Mouse (Mus musculus): ENCODE measurements at regions not wholly inside any gene's neighbourhood (a gene's known extent, or its start where the extent isn't known, plus 50 kb on each side); places are given as distances from the start of the nearest gene placed in this dataset.

- H3K36me3 ChIP-seq: no peaks in the 10 kb centered on the region
- H3K9me3 ChIP-seq: no peaks in the 10 kb centered on the region
- H3K9ac ChIP-seq: no peak overlapping the region
- H3K4me3 ChIP-seq: no peak overlapping the region
- H3K4me1 ChIP-seq (replicated peaks): peaks cover 26% of the 10 kb centered on the region
- no peak overlapping the region for H3K4me2 ChIP-seq
- no peak for ATAC-seq (ENCODE audit: low FRiP score, low read depth)
- H3K27ac ChIP-seq (replicated peaks): no peak overlapping the region
- whole genome bisulfite sequencing: 61% methylated on average over 4 of the region's 4 CpGs
- no peaks in the 10 kb centered on the region for H3K27me3 ChIP-seq
These were observed 581.0 kb downstream of the Tmem182 start for GRCm38 (mm10) chr1:41386435-41386834.

DNA sequence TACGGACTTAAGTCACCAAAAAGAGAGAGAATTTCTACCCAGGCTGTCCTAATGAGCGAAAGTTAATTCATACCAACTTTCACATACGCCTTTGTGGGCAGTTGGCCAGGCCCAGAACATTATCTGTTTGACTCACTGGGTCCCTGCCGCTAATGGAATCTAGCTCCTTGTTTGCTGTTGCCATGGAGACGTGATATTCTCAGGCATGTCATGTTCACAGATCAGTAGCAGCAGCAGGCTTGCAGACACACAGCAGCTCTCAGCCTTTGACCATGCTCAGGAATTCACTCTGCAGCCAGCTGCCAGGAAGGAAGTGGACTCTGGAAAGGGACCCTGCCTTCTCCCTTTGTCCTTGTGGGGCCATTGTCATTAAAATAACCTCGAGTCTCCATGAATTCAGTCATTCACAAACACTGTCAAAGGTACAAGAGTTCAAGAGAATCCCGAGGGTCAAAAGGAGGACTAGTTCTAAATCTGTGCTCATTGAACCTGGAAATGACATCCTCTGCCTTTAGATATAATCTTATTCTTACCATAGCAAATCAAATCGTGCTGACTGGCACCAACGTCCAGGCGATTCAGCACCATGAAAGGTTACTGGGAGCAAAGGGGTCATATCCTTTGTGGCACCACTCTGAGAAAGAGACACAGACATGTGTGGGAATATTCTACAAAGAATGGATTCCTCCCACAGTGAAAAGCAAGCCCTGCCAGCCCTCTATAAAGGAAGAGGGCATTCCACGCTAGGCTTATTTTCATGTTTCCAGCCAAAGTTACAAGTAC is 584.9 kb downstream of the Tmem182 start:
- H3K36me3 ChIP-seq: no peaks in the 10 kb centered on the region
- no peaks in the 10 kb centered on the region for H3K9me3 ChIP-seq
- peak; percentile 95 for ATAC-seq (ENCODE audit: low FRiP score, low read depth)
- H3K4me1 ChIP-seq (replicated peaks): peaks cover 24% of the 10 kb centered on the region
- H3K27me3 ChIP-seq: no peaks in the 10 kb centered on the region
- H3K9ac ChIP-seq: no peak overlapping the region
- H3K27ac ChIP-seq (replicated peaks): peak overlapping the region; percentile 63
- H3K4me2 ChIP-seq: peak overlapping the region; percentile 37
- H3K4me3 ChIP-seq: no peak overlapping the region
- WGBS: 5% methylated on average over 11 of the region's 11 CpGs

GRCm38 (mm10) chr1:41391071-41391470 is 585.7 kb downstream of the Tmem182 start:
- ATAC-seq (ENCODE audit: low FRiP score, low read depth): no peak
- Histone ChIP-seq H3K27ac (replicated peaks) (peak overlapping the region; percentile 63), H3K9me3 (no peaks in the 10 kb centered on the region), H3K4me1 (replicated peaks) (peaks cover 24% of the 10 kb centered on the region), H3K4me2 (no peak overlapping the region), H3K36me3 (no peaks in the 10 kb centered on the region), H3K9ac (no peak overlapping the region), H3K4me3 (no peak overlapping the region), H3K27me3 (no peaks in the 10 kb centered on the region)
- WGBS: 24% methylated on average over 7 of the region's 7 CpGs

DNA sequence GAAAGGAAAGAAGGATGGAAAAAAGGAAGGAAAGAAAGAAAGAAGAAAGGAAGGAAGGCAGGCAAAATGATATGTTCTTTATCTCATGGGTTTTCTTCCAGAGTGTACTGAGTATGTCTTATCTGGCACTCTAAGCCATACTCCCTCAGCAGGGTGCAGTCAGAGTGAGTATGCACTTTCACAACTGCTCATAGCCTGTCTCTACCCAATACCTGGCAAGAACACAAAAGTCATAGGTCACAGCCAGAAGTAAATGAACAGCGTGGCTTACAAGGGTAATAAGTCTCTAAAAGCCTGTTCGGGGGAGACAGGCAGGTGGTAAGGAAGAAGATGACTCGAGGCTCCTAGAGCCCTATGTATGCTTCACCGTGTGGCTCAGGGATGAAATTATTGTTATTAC is 587.9 kb downstream of the Tmem182 start:
- H3K4me2 ChIP-seq: no peak overlapping the region
- H3K9me3 ChIP-seq: no peaks in the 10 kb centered on the region
- H3K36me3 ChIP-seq: no peaks in the 10 kb centered on the region
- H3K27ac ChIP-seq (replicated peaks): no peak overlapping the region
- H3K4me1 ChIP-seq (replicated peaks): peaks cover 24% of the 10 kb centered on the region
- ATAC-seq (ENCODE audit: low FRiP score, low read depth): no peak
- no peak overlapping the region for H3K4me3 ChIP-seq
- H3K9ac ChIP-seq: no peak overlapping the region
- H3K27me3 ChIP-seq: no peaks in the 10 kb centered on the region
- 57% methylated on average over 4 of the region's 4 CpGs for WGBS

DNA sequence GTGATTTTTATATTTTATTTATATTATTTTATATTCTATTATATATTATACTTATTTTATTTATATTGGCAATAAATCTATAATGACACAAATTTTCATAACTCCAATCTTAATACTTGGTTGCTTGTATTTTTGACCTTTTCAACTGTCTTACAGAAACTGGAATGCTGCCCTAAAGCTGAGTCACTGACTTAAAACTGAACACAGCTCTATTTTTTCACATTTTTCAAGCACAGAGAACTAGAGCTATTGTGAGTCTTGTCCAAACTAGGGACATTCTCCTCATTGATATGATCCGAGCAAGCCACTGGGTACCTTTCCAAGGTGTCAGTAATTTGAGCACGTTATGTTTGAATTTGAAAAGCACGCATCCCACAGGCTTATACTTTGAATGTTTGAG is 589.7 kb downstream of the Tmem182 start:
- Histone ChIP-seq H3K4me1 (replicated peaks) (peaks cover 12% of the 10 kb centered on the region), H3K9me3 (no peaks in the 10 kb centered on the region), H3K4me2 (no peak overlapping the region), H3K4me3 (no peak overlapping the region), H3K27ac (replicated peaks) (no peak overlapping the region), H3K36me3 (no peaks in the 10 kb centered on the region), H3K27me3 (no peaks in the 10 kb centered on the region), H3K9ac (no peak overlapping the region)
- no peak for ATAC-seq (ENCODE audit: low FRiP score, low read depth)
- WGBS: 81% methylated on average over 3 of the region's 3 CpGs

- 86% methylated on average over 5 of the region's 5 CpGs for WGBS
- H3K4me1 ChIP-seq (replicated peaks): no peaks in the 10 kb centered on the region
- H3K4me3 ChIP-seq: no peak overlapping the region
- no peaks in the 10 kb centered on the region for H3K36me3 ChIP-seq
- no peak overlapping the region for H3K9ac ChIP-seq
- no peak overlapping the region for H3K4me2 ChIP-seq
- no peaks in the 10 kb centered on the region for H3K9me3 ChIP-seq
- no peak for ATAC-seq (ENCODE audit: low FRiP score, low read depth)
- no peak overlapping the region for H3K27ac ChIP-seq (replicated peaks)
- H3K27me3 ChIP-seq: no peaks in the 10 kb centered on the region
These were observed 605.1 kb downstream of the Tmem182 start for GRCm38 (mm10) chr1:41410533-41410932.

DNA sequence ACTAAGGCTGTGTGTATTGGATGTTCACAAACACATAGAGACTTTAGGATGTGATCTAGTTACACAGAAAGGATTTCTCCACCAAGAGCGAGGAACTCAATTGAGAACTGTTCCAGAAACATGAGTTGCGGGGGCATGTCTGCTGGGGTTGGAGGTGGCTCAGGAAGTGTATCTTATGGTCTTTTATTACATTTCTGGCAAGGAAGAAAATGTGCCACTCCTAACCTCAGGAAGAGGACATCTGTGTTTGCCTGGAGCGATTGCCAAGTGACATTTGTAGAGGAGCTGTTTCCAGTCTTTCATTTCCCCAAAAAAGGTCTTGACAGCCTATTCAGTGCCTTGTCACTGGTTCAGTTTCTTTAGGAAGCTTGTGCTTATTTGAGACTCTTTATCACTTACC is 606.2 kb downstream of the Tmem182 start:
- WGBS: 89% methylated on average over 3 of the region's 3 CpGs
- Histone ChIP-seq H3K9me3 (no peaks in the 10 kb centered on the region), H3K4me3 (no peak overlapping the region), H3K4me1 (replicated peaks) (no peaks in the 10 kb centered on the region), H3K27me3 (no peaks in the 10 kb centered on the region), H3K9ac (no peak overlapping the region), H3K27ac (replicated peaks) (no peak overlapping the region), H3K4me2 (no peak overlapping the region), H3K36me3 (no peaks in the 10 kb centered on the region)
- ATAC-seq (ENCODE audit: low FRiP score, low read depth): no peak

DNA sequence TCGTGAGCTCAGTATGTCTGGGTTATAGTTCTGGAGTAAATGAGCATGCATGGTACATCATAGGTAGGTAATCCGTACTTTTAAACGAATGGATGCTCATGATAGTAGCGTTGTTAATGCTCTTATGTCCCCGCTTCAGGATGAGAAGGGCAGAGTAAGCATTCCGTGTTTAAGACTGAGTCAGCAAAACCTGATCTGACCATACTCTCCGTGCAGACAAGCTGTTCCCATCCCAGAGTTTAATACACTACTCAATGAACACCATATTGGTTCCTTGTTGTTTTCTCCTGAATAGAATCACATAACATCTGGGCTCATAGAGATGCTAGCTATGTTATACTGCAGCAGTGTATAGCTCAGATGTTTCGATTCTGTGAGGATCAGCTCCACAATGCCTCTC is 606.7 kb downstream of the Tmem182 start:
- Histone ChIP-seq H3K9me3 (no peaks in the 10 kb centered on the region), H3K9ac (no peak overlapping the region), H3K27ac (replicated peaks) (no peak overlapping the region), H3K4me3 (no peak overlapping the region), H3K36me3 (no peaks in the 10 kb centered on the region), H3K4me1 (replicated peaks) (no peaks in the 10 kb centered on the region), H3K27me3 (no peaks in the 10 kb centered on the region), H3K4me2 (no peak overlapping the region)
- 90% methylated on average over 8 of the region's 8 CpGs for WGBS
- ATAC-seq (ENCODE audit: low FRiP score, low read depth): no peak

DNA sequence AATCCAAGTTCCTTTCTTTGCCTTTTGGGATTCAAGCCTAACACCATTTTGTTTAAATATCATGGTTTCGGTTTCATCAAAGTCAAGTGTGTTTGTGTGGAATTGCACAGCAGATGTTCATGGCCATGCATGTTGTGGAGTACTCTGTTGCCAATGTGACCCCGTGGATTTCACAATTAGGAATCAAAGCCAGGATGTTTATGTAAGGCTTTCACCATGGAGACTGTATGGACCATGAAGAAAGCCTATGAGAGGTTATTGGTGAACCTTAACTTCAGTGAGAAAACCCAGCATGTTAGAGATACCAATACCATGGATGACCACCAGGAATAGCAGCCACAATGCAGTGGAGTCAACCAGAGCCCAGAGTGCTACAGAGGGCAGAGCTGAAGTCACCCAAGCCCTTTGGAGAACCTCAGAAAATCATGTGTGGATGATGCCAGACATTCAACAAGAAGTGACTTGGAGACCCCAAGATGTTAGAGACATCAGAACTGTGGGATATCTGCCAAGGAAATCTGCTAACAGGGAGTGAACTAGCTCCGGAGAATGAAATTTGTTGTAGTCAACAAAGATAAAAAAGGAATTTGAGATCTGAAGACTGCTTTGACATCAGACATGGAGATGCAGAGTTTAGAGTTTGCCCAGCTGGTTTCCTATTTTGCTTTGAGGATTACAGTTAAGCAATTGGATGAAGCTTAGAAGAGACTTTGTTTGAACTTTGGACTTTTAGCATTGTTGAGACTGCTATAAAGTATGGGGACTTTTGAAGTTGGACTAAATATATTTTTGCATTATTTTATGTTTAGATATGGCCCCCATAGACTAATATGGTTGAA is 615.3 kb downstream of the Tmem182 start:
- Histone ChIP-seq H3K36me3 (no peaks in the 10 kb centered on the region), H3K27me3 (no peaks in the 10 kb centered on the region), H3K4me3 (no peak overlapping the region), H3K27ac (replicated peaks) (no peak overlapping the region), H3K4me2 (no peak overlapping the region), H3K9me3 (no peaks in the 10 kb centered on the region), H3K4me1 (replicated peaks) (no peaks in the 10 kb centered on the region), H3K9ac (no peak overlapping the region)
- WGBS: 90% methylated on average over 3 of the region's 3 CpGs
- ATAC-seq (ENCODE audit: low FRiP score, low read depth): no peak

DNA sequence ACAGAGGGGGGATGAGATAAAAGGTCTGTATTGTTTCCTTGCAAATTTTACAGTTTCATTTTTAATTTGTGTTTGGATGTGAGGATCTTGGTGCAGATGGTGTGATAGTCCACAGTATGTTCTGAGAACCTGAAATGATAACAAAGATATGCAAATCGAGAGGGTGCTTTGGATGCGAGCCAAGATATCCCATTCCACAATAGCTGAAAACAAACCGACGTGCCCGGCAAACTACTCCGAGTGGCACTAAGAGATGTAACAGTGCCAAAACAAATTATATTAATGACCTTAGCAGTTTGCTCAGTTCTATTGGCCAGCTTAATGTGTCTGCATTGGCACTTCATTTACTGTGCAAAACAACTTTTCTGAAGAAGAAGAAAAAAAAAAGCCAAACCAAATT is 622.5 kb downstream of the Tmem182 start:
- Histone ChIP-seq H3K27me3 (no peaks in the 10 kb centered on the region), H3K4me3 (no peak overlapping the region), H3K9me3 (no peaks in the 10 kb centered on the region), H3K27ac (replicated peaks) (no peak overlapping the region), H3K9ac (no peak overlapping the region), H3K36me3 (no peaks in the 10 kb centered on the region), H3K4me2 (no peak overlapping the region), H3K4me1 (replicated peaks) (peaks cover 8% of the 10 kb centered on the region)
- 14% methylated on average over 6 of the region's 6 CpGs for WGBS
- no peak for ATAC-seq (ENCODE audit: low FRiP score, low read depth)

DNA sequence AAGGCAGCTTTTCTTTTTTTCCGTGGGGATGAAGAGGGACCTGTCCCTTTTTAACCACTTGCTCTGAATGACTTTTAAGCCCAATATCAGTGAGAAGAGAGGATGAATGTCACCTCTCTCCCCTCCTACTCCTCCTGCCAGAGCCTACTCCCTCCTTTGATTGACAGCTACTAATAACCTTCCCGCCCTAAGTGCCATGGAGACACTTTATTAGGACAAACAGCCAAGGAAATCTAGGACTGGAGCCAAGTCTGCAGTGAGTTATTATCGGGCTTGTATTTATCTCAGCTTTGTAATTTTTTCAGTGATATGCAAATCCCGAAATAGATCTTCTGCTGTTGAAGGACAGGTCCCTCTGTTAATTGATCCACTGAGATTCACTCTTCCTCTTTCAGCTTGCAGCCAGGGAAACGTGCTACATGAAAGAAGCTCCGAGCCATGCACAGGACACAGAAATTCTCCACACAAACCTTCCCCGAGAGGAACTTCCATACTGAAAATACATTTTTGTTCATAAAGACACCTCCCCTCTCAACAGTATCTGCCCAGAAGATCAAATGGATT is 625.8 kb downstream of the Tmem182 start:
- no peaks in the 10 kb centered on the region for H3K27me3 ChIP-seq
- H3K9me3 ChIP-seq: no peaks in the 10 kb centered on the region
- H3K27ac ChIP-seq (replicated peaks): no peak overlapping the region
- peak overlapping the region; percentile 30 for H3K4me2 ChIP-seq
- peaks cover 8% of the 10 kb centered on the region for H3K4me1 ChIP-seq (replicated peaks)
- 12% methylated on average over 7 of the region's 7 CpGs for WGBS
- no peaks in the 10 kb centered on the region for H3K36me3 ChIP-seq
- no peak overlapping the region for H3K4me3 ChIP-seq
- no peak overlapping the region for H3K9ac ChIP-seq
- peak; percentile 71 for ATAC-seq (ENCODE audit: low FRiP score, low read depth)

DNA sequence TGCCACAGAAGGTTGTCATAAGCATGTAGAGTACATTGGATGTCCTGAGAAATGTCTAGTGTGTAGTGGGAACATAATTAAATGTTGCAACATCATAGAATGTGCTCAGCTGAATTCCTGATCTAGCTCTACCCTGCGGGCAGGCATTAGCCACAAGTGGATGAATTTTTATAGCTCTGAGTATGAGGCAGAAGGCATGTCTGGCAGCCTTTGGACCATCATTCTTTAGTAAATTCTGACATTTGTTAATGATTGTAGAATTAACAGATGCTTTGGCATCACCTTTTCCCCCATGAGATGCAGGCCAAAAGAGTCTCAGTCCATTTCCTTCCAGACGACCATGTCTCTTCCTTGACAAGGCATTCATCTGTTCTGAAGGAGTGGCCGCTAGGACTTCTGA is 630.0 kb downstream of the Tmem182 start:
- 75% methylated on average over 3 of the region's 3 CpGs for WGBS
- Histone ChIP-seq H3K27me3 (no peaks in the 10 kb centered on the region), H3K4me3 (no peak overlapping the region), H3K27ac (replicated peaks) (no peak overlapping the region), H3K9ac (no peak overlapping the region), H3K4me1 (replicated peaks) (peaks cover 5% of the 10 kb centered on the region), H3K36me3 (no peaks in the 10 kb centered on the region), H3K9me3 (no peaks in the 10 kb centered on the region), H3K4me2 (no peak overlapping the region)
- ATAC-seq (ENCODE audit: low FRiP score, low read depth): no peak
